Mouse (Mus musculus): ENCODE results near the gene Insl3.
A peak's percentile ranks its signal among the peaks of the same experiment; 100 is the strongest.

DNA sequence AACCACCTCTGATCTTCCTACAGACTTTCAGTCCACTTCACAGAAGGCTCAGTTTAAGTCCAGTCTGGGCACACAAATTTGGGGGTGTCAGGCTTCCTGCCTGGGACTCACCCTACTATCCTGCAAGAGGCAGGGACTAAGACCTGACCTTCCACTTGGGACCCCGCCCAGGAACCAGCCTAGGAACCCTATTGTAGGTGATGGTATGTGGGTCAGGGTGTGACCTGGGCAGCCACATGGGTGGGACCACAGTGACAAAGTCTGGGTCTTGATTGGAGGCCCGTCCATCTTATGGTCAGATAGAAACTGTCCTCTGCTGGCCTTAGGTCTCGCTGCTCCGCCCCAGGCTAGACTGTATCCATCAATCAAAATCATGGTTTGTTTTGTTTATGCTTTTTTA, 35.4 kb downstream of the Insl3 start:
- no peak for TF ChIP-seq EP300 (IDR thresholded peaks at IDR 0.05; ENCODE audit: low read length)
- TF ChIP-seq CTCF (conservative IDR thresholded peaks at IDR 0.05 in 1 of 2, IDR thresholded peaks at IDR 0.05 in 1 of 2; ENCODE audit: low read depth in 2 of 2, low read length in 2 of 2): no peak
- 0 out of 2 replicates have a peak, but pooled peaks have one; percentile 3 for TF ChIP-seq TCF12 (IDR thresholded peaks at IDR 0.05; ENCODE audit: low read depth, low read length)
